Mouse (Mus musculus): Measurements from ENCODE around the gene Boll. TPM values are rescaled to one million over a fixed set of nuclear protein-coding genes. Genes with fewer than 3 reads are reported as not detected.

The Boll gene
- polyA plus RNA-seq, 1 experiment from 2014 or later, result not detected

GRCm38 (mm10) chr1:55208500-55209140, 154.6 kb downstream of the Boll start:
- Histone ChIP-seq H3K4me2 (no peak overlapping the region), H3K4me3 (ENCODE audit: low read depth, low read length) (no peak overlapping the region), H3K27ac (ENCODE audit: low read depth) (0 out of 2 replicates have a peak overlapping the region, but pooled peaks have one; percentile 20), H3K9me3 (ENCODE audit: low read depth, low read length) (no peaks in the 10 kb centered on the region), H3K9ac (no peak overlapping the region), H3K27me3 (ENCODE audit: insufficient read depth, low read length) (no peaks in the 10 kb centered on the region), H3K36me3 (ENCODE audit: insufficient read depth) (peaks cover 15% of the 10 kb centered on the region; the same call in 1 of the 2 replicates), H3K4me1 (ENCODE audit: insufficient read depth) (no peaks in the 10 kb centered on the region)
- no peak for TF ChIP-seq CTCF (IDR thresholded peaks at IDR 0.05; ENCODE audit: low read depth)
- WGBS, result 68% methylated on average over 5 of the region's 5 CpGs
- DNase-seq, result no peak
- no peak for ATAC-seq (ENCODE audit: insufficient read depth)

GRCm38 (mm10) chr1:55207561-55207960, 155.7 kb downstream of the Boll start:
- 82% methylated on average over 6 of the region's 6 CpGs for WGBS
- no peak for TF ChIP-seq CTCF (IDR thresholded peaks at IDR 0.05; ENCODE audit: low read depth)
- Histone ChIP-seq H3K27me3 (ENCODE audit: insufficient read depth, low read length) (no peaks in the 10 kb centered on the region), H3K4me3 (ENCODE audit: low read depth, low read length) (no peak overlapping the region), H3K9ac (no peak overlapping the region), H3K27ac (ENCODE audit: low read depth) (no peak overlapping the region), H3K4me2 (no peak overlapping the region), H3K4me1 (ENCODE audit: insufficient read depth) (peaks cover under 1% of the 10 kb centered on the region; the same call in 1 of the 2 replicates), H3K36me3 (ENCODE audit: insufficient read depth) (peaks cover 16% of the 10 kb centered on the region; the same call in 1 of the 2 replicates), H3K9me3 (ENCODE audit: low read depth, low read length) (no peaks in the 10 kb centered on the region)
- no peak for ATAC-seq (ENCODE audit: insufficient read depth)
- DNase-seq, result no peak

- Histone ChIP-seq H3K4me1 (ENCODE audit: insufficient read depth) (peaks cover 5% of the 10 kb centered on the region), H3K9ac (no peak overlapping the region), H3K27me3 (ENCODE audit: insufficient read depth, low read length) (no peaks in the 10 kb centered on the region), H3K4me2 (no peak overlapping the region), H3K9me3 (ENCODE audit: low read depth, low read length) (no peaks in the 10 kb centered on the region), H3K4me3 (ENCODE audit: low read depth, low read length) (no peak overlapping the region), H3K36me3 (ENCODE audit: insufficient read depth) (peaks cover 16% of the 10 kb centered on the region; the same call in 1 of the 2 replicates), H3K27ac (ENCODE audit: low read depth) (no peak overlapping the region)
- ATAC-seq (ENCODE audit: insufficient read depth) (no peak), DNase-seq (no peak)
- 66% methylated on average over 5 of the region's 5 CpGs for WGBS
- TF ChIP-seq CTCF (IDR thresholded peaks at IDR 0.05; ENCODE audit: low read depth), result no peak
These were observed 157.4 kb downstream of the Boll start for GRCm38 (mm10) chr1:55205808-55206327.

DNA sequence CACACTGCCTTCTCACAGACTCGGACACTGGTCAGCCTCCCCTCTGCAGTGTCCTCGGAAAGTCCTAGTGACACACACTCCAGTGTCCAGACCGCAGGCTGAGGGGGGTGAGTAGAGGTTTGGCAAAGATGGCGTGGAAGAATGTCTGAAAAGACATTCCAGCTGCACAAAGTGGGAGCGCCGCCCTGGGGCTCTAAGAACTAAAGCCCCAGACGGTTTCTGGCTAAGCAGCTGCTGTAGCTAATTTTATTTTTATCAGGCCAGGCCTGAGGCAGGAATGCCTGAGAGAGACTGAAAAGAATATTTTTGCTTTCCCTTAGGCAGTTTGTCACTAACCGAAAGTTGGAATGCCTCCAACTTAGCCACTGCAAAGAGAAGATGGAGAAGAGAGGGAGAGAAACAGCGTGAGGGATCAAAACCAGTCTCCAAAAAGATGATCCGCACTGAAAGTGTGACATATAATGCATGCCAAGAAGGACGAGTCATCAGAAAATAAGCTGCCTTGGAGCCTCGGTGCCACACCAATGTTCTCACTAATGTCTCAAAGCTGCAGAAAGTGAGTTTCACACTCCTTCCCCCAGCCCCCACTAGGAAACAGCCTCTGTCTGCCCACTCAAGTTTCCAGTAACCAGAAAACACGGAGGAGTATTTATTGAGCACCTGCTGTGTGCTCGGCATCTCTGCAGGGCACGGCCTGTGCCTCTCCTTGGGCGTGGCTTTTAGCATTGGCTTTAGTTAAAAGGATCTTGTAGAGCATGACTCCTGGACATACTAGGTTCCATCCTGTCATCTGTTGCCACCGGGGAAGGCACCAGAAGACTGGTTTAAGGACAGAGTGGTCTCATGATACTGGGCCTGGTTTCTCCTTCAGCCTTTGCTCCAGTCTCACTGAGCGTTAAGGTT, 161.2 kb downstream of the Boll start:
- 50% methylated on average over 18 of the region's 18 CpGs for WGBS
- Histone ChIP-seq H3K27ac (ENCODE audit: low read depth) (peak overlapping the region; percentile 82), H3K9me3 (ENCODE audit: low read depth, low read length) (no peaks in the 10 kb centered on the region), H3K4me2 (peak overlapping the region; percentile 32; the same call in 1 of the 2 replicates), H3K27me3 (ENCODE audit: insufficient read depth, low read length) (no peaks in the 10 kb centered on the region), H3K4me3 (ENCODE audit: low read depth, low read length) (no peak overlapping the region), H3K4me1 (ENCODE audit: insufficient read depth) (peaks cover 5% of the 10 kb centered on the region), H3K9ac (no peak overlapping the region), H3K36me3 (ENCODE audit: insufficient read depth) (peaks cover 16% of the 10 kb centered on the region; the same call in 1 of the 2 replicates)
- no peak for TF ChIP-seq CTCF (IDR thresholded peaks at IDR 0.05; ENCODE audit: low read depth)
- DNase-seq, result peak; percentile 84
- ATAC-seq (ENCODE audit: insufficient read depth), result peak; percentile 66

- DNase-seq, result no peak
- Histone ChIP-seq H3K36me3 (ENCODE audit: insufficient read depth) (0 out of 2 replicates have a peak, but pooled peaks cover 2% of the 10 kb centered on the region), H3K4me2 (no peak overlapping the region), H3K9me3 (ENCODE audit: low read depth, low read length) (no peaks in the 10 kb centered on the region), H3K9ac (no peak overlapping the region), H3K4me1 (ENCODE audit: insufficient read depth) (peaks cover 5% of the 10 kb centered on the region), H3K4me3 (ENCODE audit: low read depth, low read length) (no peak overlapping the region), H3K27me3 (ENCODE audit: insufficient read depth, low read length) (no peaks in the 10 kb centered on the region), H3K27ac (ENCODE audit: low read depth) (no peak overlapping the region)
- ATAC-seq (ENCODE audit: insufficient read depth), result no peak
- no peak for TF ChIP-seq CTCF (IDR thresholded peaks at IDR 0.05; ENCODE audit: low read depth)
- WGBS, result 46% methylated on average over 3 of the region's 3 CpGs
These were observed 164.6 kb downstream of the Boll start for GRCm38 (mm10) chr1:55198719-55199118.

Other genes with a start within 250 kb of the Boll start
- 141 TPM in 2 replicates for gene Mob4, start 232.2 kb downstream of the Boll start, polyA plus RNA-seq (2014; fragmentation: Nextera tagmentation; extraction: Ambion mirVana)
- gene Rftn2, start 136.7 kb downstream of the Boll start, polyA plus RNA-seq (2014; fragmentation: Nextera tagmentation; extraction: Ambion mirVana), result 12.1 and 12.6 TPM in 2 replicates
- 2.9 and 3.3 TPM in 2 replicates for gene Mars2, start 126.3 kb downstream of the Boll start, polyA plus RNA-seq (2014; fragmentation: Nextera tagmentation; extraction: Ambion mirVana)
- gene Plcl1, start 42.5 kb upstream of the Boll start, polyA plus RNA-seq (2014; fragmentation: Nextera tagmentation; extraction: Ambion mirVana), result 1.9 and 2.1 TPM in 2 replicates

All from lung, embryonic 14.5 days (tissue).